Mouse (Mus musculus): Measurements from ENCODE around the gene Dnah10. TPM values are rescaled to one million over a fixed set of nuclear protein-coding genes. Genes with fewer than 3 reads are reported as not detected.

Gene Dnah10
- polyA plus RNA-seq (2021; fragmentation: Nextera tagmentation): 0.09 and 0.12 TPM in 2 replicates
- long read RNA-seq, experiment 1: 0 reads
- long read RNA-seq, experiment 2, partial matches to known transcripts: 0 of 1 reads
- long read RNA-seq, experiment 2, other reads (novel, unspliced or antisense): 1 of 1 reads

DNA sequence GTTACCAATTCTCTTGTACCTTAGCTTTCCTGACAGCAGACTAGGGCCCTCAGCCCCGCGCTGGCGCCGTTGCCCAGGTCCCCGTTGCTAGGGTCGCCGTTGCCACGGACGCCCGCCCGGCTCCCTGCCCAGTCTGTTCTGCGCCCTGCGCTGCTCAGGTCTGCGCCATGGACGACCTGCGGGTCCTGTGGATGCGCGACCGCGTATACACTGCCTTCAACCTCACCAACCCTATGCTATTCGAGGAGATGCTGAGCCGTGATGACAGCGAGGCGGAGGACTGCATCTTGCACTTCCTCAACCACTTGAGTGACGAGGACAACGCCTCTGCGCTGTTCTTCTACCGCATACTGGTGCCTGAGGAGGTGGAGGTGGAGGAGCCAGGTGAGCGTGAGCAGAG, at the start of gene Dnah10:
Gene Dnah10, plus strand, starts transcription at position 89 of the 400 bp plus-strand sequence.

DNA sequence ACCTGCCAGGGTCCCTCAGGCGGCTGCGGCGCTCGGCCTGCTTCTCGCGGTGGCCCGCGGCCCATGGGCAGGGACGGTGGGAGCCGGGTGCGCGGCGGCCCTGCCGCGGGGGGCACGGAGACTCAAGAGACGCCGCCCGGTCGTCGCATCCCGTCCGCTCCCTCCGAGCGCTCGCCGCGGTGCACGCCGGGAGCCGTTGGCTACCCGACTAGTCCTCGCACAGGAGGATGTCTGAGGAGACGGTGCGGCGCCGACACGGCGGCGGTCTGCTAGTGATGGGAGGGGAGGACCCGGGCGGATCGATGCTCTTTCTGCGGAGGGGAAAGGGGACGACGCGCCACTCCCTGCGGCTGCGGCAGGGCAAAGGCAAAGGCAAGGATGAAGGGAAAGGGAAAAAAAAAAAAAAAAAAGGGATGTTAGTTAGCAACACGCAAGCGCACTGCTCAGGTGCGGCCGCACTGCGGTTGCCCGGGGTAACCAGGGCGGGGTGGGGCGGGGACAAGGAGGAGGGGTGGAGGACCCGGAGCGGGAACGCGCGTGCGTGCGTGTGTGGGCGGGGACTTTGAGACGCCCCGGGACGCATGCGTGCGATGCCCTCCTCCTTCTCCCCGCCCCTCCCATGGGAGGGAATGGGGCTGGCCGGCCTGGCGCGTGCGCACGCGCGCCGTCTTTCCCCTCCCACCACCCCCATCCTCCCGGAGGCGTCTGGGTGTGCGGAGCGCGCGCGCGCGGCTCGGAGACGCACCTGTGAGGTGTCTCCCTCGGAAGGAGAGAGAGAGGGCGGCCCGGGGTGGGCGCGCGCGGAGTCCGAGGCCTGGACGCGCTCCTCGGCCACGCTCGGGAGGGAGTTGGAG, 137.4 kb downstream of the Dnah10 start, which contains the start of the genes Ccdc92 and Zfp664:
Gene Ccdc92, minus strand, starts transcription at position 412 of the 854 bp plus-strand sequence.
Gene Zfp664, plus strand, starts transcription at position 679 of the 854 bp plus-strand sequence.

Other genes starting within 250 kb of the Dnah10 start
- gene Rilpl2, start 246.7 kb upstream of the Dnah10 start, polyA plus RNA-seq (2021; fragmentation: Nextera tagmentation): 23.9 and 28.5 TPM in 2 replicates
- gene Snrnp35, start 242.0 kb upstream of the Dnah10 start, polyA plus RNA-seq (2021; fragmentation: Nextera tagmentation): 7.9 and 11.4 TPM in 2 replicates
- gene Rilpl1, start 193.7 kb upstream of the Dnah10 start, polyA plus RNA-seq (2021; fragmentation: Nextera tagmentation): 21.5 and 28.7 TPM in 2 replicates
- gene Tmed2, start 184.4 kb upstream of the Dnah10 start, polyA plus RNA-seq (2021; fragmentation: Nextera tagmentation): 146 and 207 TPM in 2 replicates
- gene Ddx55, start 172.2 kb upstream of the Dnah10 start, polyA plus RNA-seq (2021; fragmentation: Nextera tagmentation): 11.1 and 12.3 TPM in 2 replicates
- 35.3 and 42.7 TPM in 2 replicates for gene Eif2b1, start 146.0 kb upstream of the Dnah10 start, polyA plus RNA-seq (2021; fragmentation: Nextera tagmentation)
- 15.6 and 24.1 TPM in 2 replicates for gene Gtf2h3, start 145.9 kb upstream of the Dnah10 start, polyA plus RNA-seq (2021; fragmentation: Nextera tagmentation)
- 17.9 and 22.7 TPM in 2 replicates for gene Atp6v0a2, start 96.5 kb upstream of the Dnah10 start, polyA plus RNA-seq (2021; fragmentation: Nextera tagmentation)
- 103 and 143 TPM in 2 replicates for gene Ccdc92, start 137.3 kb downstream of the Dnah10 start, polyA plus RNA-seq (2021; fragmentation: Nextera tagmentation)
- 41.5 and 76.2 TPM in 2 replicates for gene Zfp664, start 137.6 kb downstream of the Dnah10 start, polyA plus RNA-seq (2021; fragmentation: Nextera tagmentation)